Mouse (Mus musculus) kidney, adult 18-20 months (tissue): ENCODE results near the gene Klhl13.

ENCODE experiments used
- DNase-seq: peaks from one replicate; pipeline ENCODE4 v3.0.0; 2021

Gene Klhl13

GRCm38 (mm10) chrX:23364514-23365381 is at the start of gene Klhl13:
Gene Klhl13 (minus strand): TSS chrX:23365082.
- peak; percentile 46 for DNase-seq

GRCm38 (mm10) chrX:23409296-23410149 is 44.6 kb upstream of the Klhl13 start:
- DNase-seq: no peak

- no peak for DNase-seq
Observed at GRCm38 (mm10) chrX:23388716-23389115, 23.8 kb upstream of the Klhl13 start.

- DNase-seq: no peak
Observed at GRCm38 (mm10) chrX:23363441-23363840, 1.4 kb downstream of the Klhl13 start.

- DNase-seq: no peak
Observed at GRCm38 (mm10) chrX:23360446-23360845, 4.4 kb downstream of the Klhl13 start.

GRCm38 (mm10) chrX:23350083-23350482 is 14.8 kb downstream of the Klhl13 start:
- DNase-seq: no peak

GRCm38 (mm10) chrX:23328116-23328515 is 36.8 kb downstream of the Klhl13 start:
- peak; percentile 13 for DNase-seq

GRCm38 (mm10) chrX:23318857-23319256 is 46.0 kb downstream of the Klhl13 start:
- DNase-seq: no peak

- DNase-seq: peak; percentile 5
Observed at GRCm38 (mm10) chrX:23295952-23296598, 68.8 kb downstream of the Klhl13 start.

GRCm38 (mm10) chrX:23285442-23285817 is 79.5 kb downstream of the Klhl13 start:
- no peak for DNase-seq

- no peak for DNase-seq
Observed at GRCm38 (mm10) chrX:23284530-23285441, 80.1 kb downstream of the Klhl13 start.

GRCm38 (mm10) chrX:23267601-23268000 is 97.3 kb downstream of the Klhl13 start:
- no peak for DNase-seq

GRCm38 (mm10) chrX:23248752-23249151 is 116.1 kb downstream of the Klhl13 start:
- DNase-seq: no peak
